Mouse (Mus musculus) T-helper 2 cell (primary cell): ENCODE measurements around the gene Tspan9.

Experiments used
- in situ Hi-C: fragments of 300-600 bp; cut with MboI, MseI; formaldehyde crosslinking; loops from one replicate; pipeline ENCODE4 v1.15.1; 2025; ENCODE audit warnings: high pct_unique_total_duplicates

The Tspan9 gene

DNA sequence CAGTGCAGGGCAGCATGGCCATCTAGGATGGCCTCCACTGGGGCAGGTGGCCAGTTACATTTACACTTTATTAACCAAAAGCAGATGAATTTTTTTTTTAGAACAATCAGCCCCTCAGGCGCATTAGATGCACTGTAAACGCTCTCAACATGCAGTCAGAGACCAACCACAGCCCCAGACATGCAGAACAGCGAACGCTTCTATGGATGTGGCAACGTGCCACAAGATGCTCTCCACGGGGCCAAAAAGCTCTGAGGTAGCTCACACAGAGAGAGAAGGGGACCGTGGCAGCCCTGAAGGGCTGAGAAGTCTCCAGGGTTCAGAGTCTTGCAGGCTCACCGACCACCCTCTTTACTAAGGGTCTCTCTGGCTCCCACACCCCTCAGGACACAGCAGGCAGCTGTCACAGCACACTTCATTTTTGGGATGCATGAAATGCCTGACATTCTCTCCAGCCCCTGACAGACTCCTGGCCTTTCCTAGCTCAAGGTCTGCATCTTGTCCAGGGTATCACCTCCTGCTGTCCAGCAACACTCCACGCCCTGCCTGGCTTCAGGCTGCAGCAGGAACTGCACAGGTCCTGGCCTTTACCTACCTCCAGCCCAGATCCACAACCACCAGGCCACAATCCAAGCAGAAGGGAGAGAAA lies 63.7 kb downstream of the Tspan9 start:
- in situ Hi-C loops: no loop called here

GRCm38 (mm10) chr6:128078508-128078907 lies 64.9 kb downstream of the Tspan9 start:
- in situ Hi-C loops: no loop called here

GRCm38 (mm10) chr6:128076104-128077020 lies 67.0 kb downstream of the Tspan9 start:
- in situ Hi-C loops: no loop called here

- in situ Hi-C loops: no loop called here
Observed at GRCm38 (mm10) chr6:128075453-128076003, 67.9 kb downstream of the Tspan9 start.

GRCm38 (mm10) chr6:128070921-128071558 lies 72.4 kb downstream of the Tspan9 start:
- in situ Hi-C loops: no loop called here

DNA sequence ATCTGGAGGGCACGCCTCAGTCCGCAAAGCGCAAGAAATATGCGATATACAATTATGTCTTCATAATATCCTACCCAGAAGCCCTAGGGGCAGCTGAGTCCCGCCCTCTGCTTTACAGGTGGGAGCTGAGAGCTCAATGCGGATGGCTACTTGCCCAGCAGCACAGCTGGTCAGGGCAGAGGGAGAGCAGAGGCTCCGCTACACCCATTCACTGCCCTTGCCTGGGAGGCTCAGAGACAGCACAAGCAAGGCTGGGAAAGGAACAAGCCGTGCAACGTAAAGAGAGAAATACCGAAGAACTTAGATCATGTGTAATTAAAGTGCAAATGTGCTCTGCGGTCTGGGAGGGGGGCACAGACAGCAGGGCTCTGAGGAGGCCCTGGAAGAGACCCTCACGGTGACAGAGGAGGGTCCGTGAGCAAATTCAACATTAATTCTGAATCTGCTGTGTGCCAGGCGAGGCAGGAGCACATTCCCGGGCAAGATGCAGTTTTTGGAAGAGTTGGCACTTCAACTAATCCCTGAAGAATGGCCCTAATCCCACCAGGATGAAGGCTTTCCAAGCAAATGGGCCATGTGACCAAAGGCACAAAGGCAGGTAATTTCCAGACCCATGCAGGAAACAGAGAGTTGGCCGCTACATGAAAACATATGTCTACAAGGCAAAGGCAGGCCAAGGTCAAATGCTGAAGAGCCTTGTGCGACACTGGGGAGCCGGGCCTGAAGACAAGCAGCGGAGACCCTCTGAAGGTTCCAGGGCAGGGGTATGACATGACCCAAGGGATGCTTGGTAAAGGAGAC lies 73.1 kb downstream of the Tspan9 start:
- in situ Hi-C loops: no loop called here

GRCm38 (mm10) chr6:128068144-128068543 lies 75.2 kb downstream of the Tspan9 start:
- in situ Hi-C loops: no loop called here

DNA sequence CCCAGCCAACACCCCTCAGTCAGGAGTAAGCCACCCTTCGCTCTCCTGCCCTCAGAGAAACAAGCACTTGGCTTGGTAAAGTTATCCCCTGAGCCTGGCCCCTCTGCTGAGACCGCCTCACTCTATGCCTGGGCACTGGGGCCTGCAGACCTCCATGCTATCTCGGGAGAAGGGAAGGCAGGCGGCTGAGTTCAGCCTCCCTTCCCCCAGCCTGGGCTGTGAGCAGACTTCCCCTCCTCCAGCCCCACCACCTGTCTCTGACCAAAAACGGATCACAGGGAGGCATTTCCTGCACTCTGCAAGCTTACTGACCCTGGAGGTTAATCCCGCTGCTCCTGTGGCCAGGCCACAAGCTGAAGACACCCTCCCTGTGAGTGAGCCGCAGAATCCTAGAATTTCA lies 77.4 kb downstream of the Tspan9 start:
- in situ Hi-C loops: no loop called here

GRCm38 (mm10) chr6:128063501-128063900 lies 79.9 kb downstream of the Tspan9 start:
- in situ Hi-C loops: no loop called here

DNA sequence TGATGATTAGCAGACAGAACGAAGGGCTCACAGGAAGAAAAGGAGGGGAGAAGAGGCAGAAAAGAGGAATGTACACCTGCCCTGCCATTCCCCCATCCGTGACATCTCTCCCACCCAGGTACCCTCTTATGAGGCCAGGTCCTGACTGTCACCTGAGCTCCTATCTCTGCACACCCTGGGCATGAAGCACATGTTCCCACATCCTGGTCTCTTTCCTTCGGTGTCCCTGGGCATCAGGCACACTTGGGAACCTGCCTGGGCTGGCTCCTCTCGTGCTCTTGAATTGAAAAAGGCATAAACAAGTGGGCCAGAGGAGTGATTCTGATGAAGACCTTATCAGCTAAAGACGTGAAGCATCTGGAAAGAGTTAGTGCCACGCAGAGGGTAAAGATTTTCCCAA lies 80.6 kb downstream of the Tspan9 start:
- in situ Hi-C loops: no loop called here

- in situ Hi-C loops: no loop called here
Observed at GRCm38 (mm10) chr6:128062216-128062615, 81.2 kb downstream of the Tspan9 start.

GRCm38 (mm10) chr6:128061342-128061741 lies 82.1 kb downstream of the Tspan9 start:
- in situ Hi-C loops: no loop called here

DNA sequence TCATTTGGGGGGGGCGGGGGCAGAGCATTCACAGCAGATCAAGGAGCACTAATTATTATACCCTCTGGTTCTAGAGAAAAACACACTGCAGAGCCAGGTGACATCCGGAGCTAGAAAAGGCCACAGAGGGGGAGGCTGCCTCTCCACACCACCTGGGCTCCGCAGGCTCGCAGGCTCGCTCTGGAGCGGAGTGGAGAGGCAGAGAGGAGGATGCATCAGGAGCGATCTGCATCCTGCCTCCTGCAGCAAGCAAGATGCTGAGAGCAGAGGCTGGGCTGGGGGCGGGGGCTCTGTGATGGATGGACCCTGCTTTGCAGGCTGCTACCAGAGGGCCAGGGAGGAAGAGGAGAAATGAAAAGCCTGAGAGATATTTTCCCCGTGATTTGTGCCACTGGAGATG lies 84.8 kb downstream of the Tspan9 start:
- in situ Hi-C loops: no loop called here

DNA sequence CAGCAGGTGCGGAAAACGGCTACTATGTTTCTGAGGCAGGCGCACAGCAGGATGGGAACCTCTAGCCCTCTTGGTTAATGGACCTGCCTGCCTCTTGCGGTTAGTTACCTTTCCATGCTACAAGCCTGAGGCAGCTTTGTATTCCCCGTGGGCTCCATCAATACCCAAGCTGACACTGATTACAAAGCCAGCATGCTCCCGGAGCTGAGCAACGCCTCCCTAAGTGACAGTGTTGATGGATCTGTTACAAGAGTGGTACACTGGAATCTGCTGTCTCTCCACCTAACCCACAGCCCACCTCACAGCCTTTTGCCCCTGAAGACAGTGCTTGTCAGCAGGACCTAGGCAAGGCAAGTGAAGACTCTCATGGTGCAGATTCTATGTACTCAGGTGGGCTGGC lies 85.2 kb downstream of the Tspan9 start:
- in situ Hi-C loops: no loop called here

DNA sequence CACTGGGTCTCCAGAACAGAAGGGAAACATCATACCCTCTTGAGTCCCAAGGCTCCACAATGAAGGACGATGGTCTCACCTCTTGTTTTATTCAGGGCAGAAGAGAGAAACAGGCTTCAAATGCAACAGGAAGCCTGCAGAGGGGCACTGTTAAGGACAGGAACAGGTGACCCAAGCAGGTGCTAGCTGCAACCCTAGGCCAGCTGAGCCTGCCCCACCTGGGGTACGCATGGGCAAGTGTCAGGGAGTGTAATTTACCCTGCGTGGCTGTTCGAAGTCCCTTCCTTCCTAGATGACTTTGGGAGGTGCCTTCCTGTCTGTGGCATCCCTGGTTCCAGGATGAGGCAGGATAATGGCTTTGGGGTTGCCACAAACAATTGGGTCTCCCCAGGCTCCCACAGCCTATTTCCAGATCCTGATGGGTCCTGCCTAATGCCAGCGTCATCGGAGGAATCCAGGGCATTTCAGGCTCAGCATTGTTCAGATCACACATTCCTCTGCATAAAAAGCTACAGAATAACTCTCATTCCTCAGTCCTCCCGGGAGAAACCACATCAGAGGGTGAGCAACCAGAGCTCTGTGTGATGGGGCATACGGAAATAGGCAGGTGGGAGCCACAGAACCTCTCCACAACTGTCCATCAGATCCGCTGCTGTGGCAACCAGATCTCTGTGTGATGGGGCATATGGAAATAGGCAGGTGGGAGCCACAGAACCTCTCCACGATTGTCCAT lies 90.2 kb downstream of the Tspan9 start:
- in situ Hi-C loops: no loop called here

- in situ Hi-C loops: no loop called here
Observed at GRCm38 (mm10) chr6:128047671-128048070, 95.7 kb downstream of the Tspan9 start.

DNA sequence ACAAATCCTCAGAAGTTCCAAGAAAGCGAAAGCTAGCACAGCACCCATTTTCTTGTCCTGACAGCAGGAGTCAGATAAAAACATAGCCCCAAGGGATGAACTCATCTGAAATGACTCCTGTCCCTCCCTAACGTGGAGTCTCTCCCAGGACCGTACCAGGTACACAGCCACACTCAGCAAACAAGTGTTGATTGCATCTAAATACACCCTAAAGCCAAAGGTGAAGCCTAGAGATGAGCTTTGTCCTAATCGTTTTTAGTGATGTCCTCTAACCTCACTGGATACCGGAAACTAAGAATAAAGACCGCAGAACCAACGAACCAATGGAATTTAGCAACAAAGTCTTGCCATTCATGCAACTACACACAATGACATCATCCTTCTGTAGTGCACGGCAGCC lies 96.2 kb downstream of the Tspan9 start:
- in situ Hi-C loops: no loop called here

GRCm38 (mm10) chr6:128046799-128047198 lies 96.6 kb downstream of the Tspan9 start:
- in situ Hi-C loops: no loop called here

DNA sequence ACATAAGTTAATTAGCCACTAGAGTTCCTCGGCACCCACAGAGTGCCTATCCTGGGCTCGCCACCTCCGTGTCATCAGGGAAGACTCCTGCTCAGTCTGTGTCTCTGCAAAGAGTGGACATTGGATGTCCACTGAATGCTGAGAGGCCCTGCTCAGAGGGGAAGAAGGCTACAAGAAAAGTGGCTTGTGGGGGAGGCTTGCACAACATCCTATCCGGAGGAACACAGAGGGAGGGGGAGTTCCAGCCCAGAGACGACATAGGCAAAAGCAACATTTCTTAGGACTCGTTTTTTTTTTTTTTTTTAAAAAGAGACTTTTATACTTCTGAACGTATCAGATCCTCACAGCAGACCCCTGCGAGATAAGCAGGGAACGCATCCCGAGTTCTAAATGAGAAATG lies 98.7 kb downstream of the Tspan9 start:
- in situ Hi-C loops: no loop called here

DNA sequence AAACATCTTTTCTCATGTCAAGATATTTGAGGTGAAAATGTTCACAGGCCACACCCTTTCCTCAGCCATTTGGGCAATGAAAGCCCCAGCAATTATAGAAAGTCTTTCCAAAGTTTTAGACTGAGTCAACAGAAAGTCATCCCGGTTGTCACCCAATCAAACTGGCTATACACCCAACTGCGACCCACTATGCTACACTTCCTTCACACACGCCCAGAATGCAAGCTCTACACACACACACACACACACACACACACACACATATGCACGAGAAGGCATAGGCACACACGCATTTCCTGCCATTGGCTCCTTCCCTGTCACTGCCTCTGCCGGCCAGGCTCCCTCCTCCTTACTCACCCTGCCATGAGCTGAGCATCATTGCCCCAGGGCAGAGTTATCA lies 99.9 kb downstream of the Tspan9 start:
- in situ Hi-C loops: no loop called here

- in situ Hi-C loops: no loop called here
Observed at GRCm38 (mm10) chr6:128041836-128042235, 101.6 kb downstream of the Tspan9 start.
